Mouse (Mus musculus) heart, postnatal 0 days (tissue): ENCODE data around the gene Ncf2.

Experiments used
- CTCF ChIP-seq: IDR thresholded peaks from 2 replicates; pipeline ENCODE4 v1.5.1; 2016; ENCODE audit warnings: antibody characterized with exemption, control low read depth, low read depth
- EP300 ChIP-seq: IDR thresholded peaks from 2 replicates; pipeline ENCODE4 v1.6.1; 2016; ENCODE audit warnings: antibody characterized with exemption, low read depth

GRCm38 (mm10) chr1:152795688-152796255 is 4.2 kb upstream of the Ncf2 start:
- no peak for TF ChIP-seq EP300
- TF ChIP-seq CTCF = no peak
